Mouse (Mus musculus) CD4-positive, CD25-positive, alpha-beta regulatory T cell, adult 4 months (primary cell): ENCODE data around the gene Churc1. TPM values are rescaled to one million over a fixed set of nuclear protein-coding genes. Genes with fewer than 3 reads are reported as not detected.
"Not testable (repeated sequence)": the region's sequence is repeated elsewhere in the genome, so short reads cannot be mapped to it uniquely, and the experiment has no call there.

Experiments used
- ATAC-seq: one replicate; pipeline ENCODE4 v1.8.0; 2017
- polyA plus RNA-seq, 2 experiments: library from polyadenylated mRNA; unstranded; fragments of 100-300 nt; shearing (Covaris generic); gene quantifications; one replicate each; pipeline ENCODE4 v1.2.1; 2017

Churc1 gene
- 100 to 1,000 TPM; 129 to 145 TPM for polyA plus RNA-seq

- ATAC-seq = peak; percentile 96
These were observed at the start of gene Churc1, which contains the start of gene Fntb for GRCm38 (mm10) chr12:76765354-76765851. Churc1 (plus strand) TSS chr12:76765538. Fntb (plus strand) TSS chr12:76765589.

GRCm38 (mm10) chr12:76718384-76718783, 47.0 kb upstream of the Churc1 start:
- ATAC-seq = no peak

GRCm38 (mm10) chr12:76720572-76720971, 44.8 kb upstream of the Churc1 start:
- no peak for ATAC-seq

GRCm38 (mm10) chr12:76722026-76722425, 43.3 kb upstream of the Churc1 start:
- no peak for ATAC-seq

- no peak for ATAC-seq
These were observed 37.4 kb upstream of the Churc1 start for GRCm38 (mm10) chr12:76727955-76728354.

GRCm38 (mm10) chr12:76750866-76751459, 14.4 kb upstream of the Churc1 start:
- ATAC-seq = no peak

- ATAC-seq = peak; percentile 98
These were observed 12.6 kb upstream of the Churc1 start for GRCm38 (mm10) chr12:76752652-76753318.

- no peak for ATAC-seq
These were observed 728 bp downstream of the Churc1 start for GRCm38 (mm10) chr12:76765901-76766630.

- no peak for ATAC-seq
These were observed 5.6 kb downstream of the Churc1 start for GRCm38 (mm10) chr12:76770841-76771500.

GRCm38 (mm10) chr12:76771540-76771939, 6.2 kb downstream of the Churc1 start:
- no peak for ATAC-seq

GRCm38 (mm10) chr12:76774652-76775051, 9.3 kb downstream of the Churc1 start:
- ATAC-seq = no peak

- ATAC-seq = no peak
These were observed 9.8 kb downstream of the Churc1 start for GRCm38 (mm10) chr12:76775132-76775531.

GRCm38 (mm10) chr12:76776898-76777297, 11.6 kb downstream of the Churc1 start:
- no peak for ATAC-seq

- no peak for ATAC-seq
These were observed 12.5 kb downstream of the Churc1 start for GRCm38 (mm10) chr12:76777845-76778244.

- ATAC-seq = peak; percentile 94
These were observed 13.2 kb downstream of the Churc1 start for GRCm38 (mm10) chr12:76778305-76779083.

GRCm38 (mm10) chr12:76779951-76780350, 14.6 kb downstream of the Churc1 start:
- ATAC-seq = no peak

- no peak for ATAC-seq
These were observed 15.5 kb downstream of the Churc1 start for GRCm38 (mm10) chr12:76780639-76781468.

GRCm38 (mm10) chr12:76784056-76784619, 18.8 kb downstream of the Churc1 start:
- no peak for ATAC-seq

- ATAC-seq = no peak
These were observed 25.2 kb downstream of the Churc1 start for GRCm38 (mm10) chr12:76790446-76791084.

GRCm38 (mm10) chr12:76792540-76792939, 27.2 kb downstream of the Churc1 start:
- ATAC-seq = not testable (repeated sequence)
